Mouse (Mus musculus) small intestine, adult 2 months (tissue): ENCODE data around the gene Elk4.

Source experiments
- CTCF ChIP-seq: fragments of 200-500 bp; IDR thresholded peaks from 2 replicates; pipeline ENCODE4 v1.5.1; 2012; ENCODE audit warnings: low read depth, mild to moderate bottlenecking, control low read depth, inconsistent platforms, low read length, moderate library complexity, mixed read lengths; ENCODE audit not compliant: insufficient replicate concordance, insufficient read length; ENCODE audit errors: extremely low read depth
- POLR2A ChIP-seq: fragments of 200-500 bp; IDR thresholded peaks from 2 replicates; pipeline ENCODE4 v1.6.1; 2012; ENCODE audit warnings: low read depth, mild to moderate bottlenecking, control low read depth, inconsistent platforms, low read length, moderate library complexity

DNA sequence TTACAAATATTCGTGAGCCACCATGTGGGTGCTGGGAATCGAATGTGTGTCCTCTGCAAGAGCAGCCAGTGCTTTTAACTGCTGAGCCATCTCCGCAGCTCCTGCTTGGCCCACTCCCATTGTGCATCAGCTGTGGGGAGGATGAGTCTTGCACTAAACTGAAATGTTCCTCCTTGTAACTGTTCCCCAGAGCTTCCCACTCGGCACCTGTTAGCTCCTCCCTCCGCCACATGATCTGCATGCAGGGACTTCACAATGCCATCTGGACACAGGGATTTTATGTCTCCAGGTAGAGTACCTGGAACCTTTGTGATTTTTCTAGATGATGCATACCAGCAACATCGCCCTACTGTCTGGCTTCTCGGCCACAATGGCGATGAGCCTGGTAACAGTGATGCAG, 62.0 kb downstream of the Elk4 start:
- no peak for TF ChIP-seq CTCF
- no peak for TF ChIP-seq POLR2A
